Mouse (Mus musculus) bone marrow macrophage, adult 2 months (primary cell): ENCODE data around the gene Alk. TPM values are rescaled to one million over a fixed set of nuclear protein-coding genes. Genes with fewer than 3 reads are reported as not detected.

Experiments used
- H3K27ac ChIP-seq: 2 replicates; pipeline ENCODE4 v1.5.1; 2012; ENCODE audit warnings: low read depth, low read length; ENCODE audit not compliant: insufficient read depth
- H3K4me1 ChIP-seq: 2 replicates; pipeline ENCODE4 v1.6.1; 2012; ENCODE audit warnings: low read length; ENCODE audit not compliant: control insufficient read depth, insufficient read depth
- H3K4me3 ChIP-seq: 2 replicates; pipeline ENCODE4 v1.5.1; 2012; ENCODE audit warnings: mild to moderate bottlenecking, low read length, moderate library complexity; ENCODE audit not compliant: insufficient read depth
- CTCF ChIP-seq: IDR thresholded peaks from 2 replicates; pipeline ENCODE4 v1.5.1; 2012; ENCODE audit warnings: low read depth, mild to moderate bottlenecking, low read length, moderate library complexity
- POLR2A ChIP-seq: IDR thresholded peaks from 2 replicates; pipeline ENCODE4 v1.6.1; 2012; ENCODE audit warnings: mild to moderate bottlenecking, low read depth, low read length, borderline replicate concordance
- polyA plus RNA-seq: library from polyadenylated mRNA; stranded (reverse); fragments of >200 nt; gene quantifications from 2 replicates; pipeline ENCODE4 v1.2.4, GENCODE M21; 2012; ENCODE audit not compliant: missing spikeins, insufficient read depth, insufficient read length

The Alk gene
- polyA plus RNA-seq = not detected in 2 replicates

GRCm38 (mm10) chr17:72604610-72604980 is at the start of gene Alk:
Gene Alk (minus strand): TSS chr17:72604627.
- Histone ChIP-seq H3K4me1 (no peaks in the 10 kb centered on the region), H3K4me3 (peak within 1 kb of the TSS; percentile 25), H3K27ac (no peak within 1 kb of the TSS)
- TF ChIP-seq POLR2A (no peak), CTCF (no peak)

- Histone ChIP-seq H3K4me3 (no peak overlapping the region), H3K27ac (no peak overlapping the region), H3K4me1 (no peaks in the 10 kb centered on the region)
- TF ChIP-seq POLR2A = no peak
- TF ChIP-seq CTCF = no peak
These were observed 48.4 kb upstream of the Alk start for GRCm38 (mm10) chr17:72652801-72653200.

- no peak overlapping the region for H3K27ac ChIP-seq
- TF ChIP-seq POLR2A = no peak
- TF ChIP-seq CTCF = no peak
These were observed 44.3 kb upstream of the Alk start for GRCm38 (mm10) chr17:72648607-72649217.

GRCm38 (mm10) chr17:72646167-72646566 is 41.7 kb upstream of the Alk start:
- no peak overlapping the region for H3K4me3 ChIP-seq
- H3K4me1 ChIP-seq = no peaks in the 10 kb centered on the region
- no peak for TF ChIP-seq CTCF
- no peak for TF ChIP-seq POLR2A
- H3K27ac ChIP-seq = no peak overlapping the region

More at GRCm38 (mm10) chr17:72648607-72649217, 44.3 kb upstream of the Alk start:
- Histone ChIP-seq H3K4me3 (no peak overlapping the region), H3K4me1 (no peaks in the 10 kb centered on the region)

GRCm38 (mm10) chr17:72640095-72640494 is 35.7 kb upstream of the Alk start:
- Histone ChIP-seq H3K4me3 (no peak overlapping the region), H3K27ac (no peak overlapping the region), H3K4me1 (no peaks in the 10 kb centered on the region)
- TF ChIP-seq CTCF = no peak
- no peak for TF ChIP-seq POLR2A

GRCm38 (mm10) chr17:72639400-72639799 is 35.0 kb upstream of the Alk start:
- no peaks in the 10 kb centered on the region for H3K4me1 ChIP-seq
- H3K4me3 ChIP-seq = no peak overlapping the region
- TF ChIP-seq CTCF (no peak), POLR2A (no peak)
- H3K27ac ChIP-seq = no peak overlapping the region

GRCm38 (mm10) chr17:72606251-72606650 is 1.8 kb upstream of the Alk start:
- Histone ChIP-seq H3K4me1 (no peaks in the 10 kb centered on the region), H3K4me3 (no peak overlapping the region)

GRCm38 (mm10) chr17:72603886-72604609 is 379 bp downstream of the Alk start:
- H3K4me1 ChIP-seq = no peaks in the 10 kb centered on the region
- TF ChIP-seq CTCF (no peak), POLR2A (no peak)
- H3K27ac ChIP-seq = no peak overlapping the region
- peak overlapping the region; percentile 25 for H3K4me3 ChIP-seq

More at GRCm38 (mm10) chr17:72606251-72606650, 1.8 kb upstream of the Alk start:
- TF ChIP-seq CTCF (peak; percentile 70), POLR2A (no peak)
- H3K27ac ChIP-seq = no peak overlapping the region

- H3K27ac ChIP-seq = no peak overlapping the region
- TF ChIP-seq CTCF = no peak
These were observed 1.1 kb downstream of the Alk start for GRCm38 (mm10) chr17:72603118-72603885.

GRCm38 (mm10) chr17:72600806-72601205 is 3.6 kb downstream of the Alk start:
- H3K4me3 ChIP-seq = no peak overlapping the region
- H3K27ac ChIP-seq = no peak overlapping the region

More at GRCm38 (mm10) chr17:72603118-72603885, 1.1 kb downstream of the Alk start:
- Histone ChIP-seq H3K4me3 (no peak overlapping the region), H3K4me1 (no peaks in the 10 kb centered on the region)

More at GRCm38 (mm10) chr17:72600806-72601205, 3.6 kb downstream of the Alk start:
- no peak for TF ChIP-seq CTCF
- TF ChIP-seq POLR2A = no peak
- H3K4me1 ChIP-seq = no peaks in the 10 kb centered on the region
